Mouse (Mus musculus) small intestine, adult 2 months (tissue): ENCODE measurements at regions not wholly inside any gene's neighbourhood (a gene's known extent, or its start where the extent isn't known, plus 50 kb on each side); places are given as distances from the start of the nearest gene placed in this dataset.
"Not testable (repeated sequence)": the region's sequence is repeated elsewhere in the genome, so short reads cannot be mapped to it uniquely, and the experiment has no call there.

Experiments used
- H3K27ac ChIP-seq: fragments of 200-500 bp; 2 replicates; pipeline ENCODE4 v1.5.1; 2012; ENCODE audit warnings: low read depth, low read length, control low read depth, inconsistent platforms; ENCODE audit not compliant: insufficient read depth
- H3K27me3 ChIP-seq: fragments of 200-500 bp; 2 replicates; pipeline ENCODE4 v1.6.1; 2012; ENCODE audit warnings: mild to moderate bottlenecking, moderate library complexity, low read length, inconsistent platforms; ENCODE audit not compliant: control insufficient read depth, insufficient read depth
- H3K36me3 ChIP-seq: fragments of 200-500 bp; 2 replicates; pipeline ENCODE4 v1.6.1; 2012; ENCODE audit warnings: mild to moderate bottlenecking, low read length, control low read depth, inconsistent platforms; ENCODE audit not compliant: control insufficient read depth, insufficient read depth
- H3K4me1 ChIP-seq: fragments of 200-500 bp; 2 replicates; pipeline ENCODE4 v1.6.1; 2012; ENCODE audit warnings: low read length, inconsistent platforms, mixed read lengths; ENCODE audit not compliant: control insufficient read depth, insufficient read depth, insufficient read length
- H3K4me3 ChIP-seq: fragments of 200-500 bp; 2 replicates; pipeline ENCODE4 v1.5.1; 2012; ENCODE audit warnings: low read depth, mild to moderate bottlenecking, control low read depth, inconsistent platforms, low read length, moderate library complexity
- CTCF ChIP-seq: fragments of 200-500 bp; IDR thresholded peaks from 2 replicates; pipeline ENCODE4 v1.5.1; 2012; ENCODE audit warnings: low read depth, mild to moderate bottlenecking, control low read depth, inconsistent platforms, low read length, moderate library complexity, mixed read lengths; ENCODE audit not compliant: insufficient replicate concordance, insufficient read length; ENCODE audit errors: extremely low read depth
- POLR2A ChIP-seq: fragments of 200-500 bp; IDR thresholded peaks from 2 replicates; pipeline ENCODE4 v1.6.1; 2012; ENCODE audit warnings: low read depth, mild to moderate bottlenecking, control low read depth, inconsistent platforms, low read length, moderate library complexity
- WGBS: fragments of 180-500 bp; shearing (Covaris S2); methylation state at CpG from one replicate; pipeline ENCODE4 v1.1.7; 2018; 5-methylcytosine and 5-hydroxymethylcytosine counted together

GRCm38 (mm10) chr12:107186361-107186760 lies 302.1 kb upstream of the 3110018I06Rik start:
- Histone ChIP-seq H3K4me1 (no peaks in the 10 kb centered on the region), H3K36me3 (no peaks in the 10 kb centered on the region), H3K27ac (no peak overlapping the region), H3K27me3 (no peaks in the 10 kb centered on the region), H3K4me3 (no peak overlapping the region)
- WGBS: 69% methylated on average over 6 of the region's 6 CpGs
- TF ChIP-seq CTCF: no peak
- no peak for TF ChIP-seq POLR2A

- TF ChIP-seq POLR2A (no peak), CTCF (no peak)
- whole genome bisulfite sequencing: 70% methylated on average over 5 of the region's 5 CpGs
- Histone ChIP-seq H3K4me3 (no peak overlapping the region), H3K36me3 (no peaks in the 10 kb centered on the region), H3K27ac (no peak overlapping the region), H3K27me3 (no peaks in the 10 kb centered on the region), H3K4me1 (no peaks in the 10 kb centered on the region)
Observed at GRCm38 (mm10) chr12:107188055-107188454, 300.4 kb upstream of the 3110018I06Rik start.

- WGBS: 24% methylated on average over 2 of the region's 2 CpGs
- no peak overlapping the region for H3K4me3 ChIP-seq
- H3K27me3 ChIP-seq: no peaks in the 10 kb centered on the region
- H3K27ac ChIP-seq: no peak overlapping the region
- H3K36me3 ChIP-seq: no peaks in the 10 kb centered on the region
- H3K4me1 ChIP-seq: no peaks in the 10 kb centered on the region
- TF ChIP-seq POLR2A (no peak), CTCF (no peak)
Observed at GRCm38 (mm10) chr12:107198389-107199018, 289.9 kb upstream of the 3110018I06Rik start.

GRCm38 (mm10) chr12:107200903-107201302 lies 287.5 kb upstream of the 3110018I06Rik start:
- H3K27me3 ChIP-seq: no peaks in the 10 kb centered on the region
- no peak for TF ChIP-seq CTCF
- TF ChIP-seq POLR2A: no peak
- no peak overlapping the region for H3K27ac ChIP-seq
- H3K4me3 ChIP-seq: no peak overlapping the region
- no peaks in the 10 kb centered on the region for H3K4me1 ChIP-seq
- WGBS: 54% methylated on average over 4 of the region's 4 CpGs
- H3K36me3 ChIP-seq: no peaks in the 10 kb centered on the region

GRCm38 (mm10) chr12:107208826-107209225 lies 279.6 kb upstream of the 3110018I06Rik start:
- WGBS: 60% methylated on average over 6 of the region's 6 CpGs
- not testable (repeated sequence) for H3K4me3 ChIP-seq, H3K4me1 ChIP-seq, H3K27me3 ChIP-seq, H3K27ac ChIP-seq, H3K36me3 ChIP-seq

GRCm38 (mm10) chr12:107212826-107213225 lies 275.6 kb upstream of the 3110018I06Rik start:
- no peaks in the 10 kb centered on the region for H3K4me1 ChIP-seq
- no peaks in the 10 kb centered on the region for H3K27me3 ChIP-seq
- 81% methylated on average over 10 of the region's 10 CpGs for WGBS
- no peaks in the 10 kb centered on the region for H3K36me3 ChIP-seq
- no peak overlapping the region for H3K4me3 ChIP-seq
- H3K27ac ChIP-seq: no peak overlapping the region
- TF ChIP-seq POLR2A (no peak), CTCF (no peak)

GRCm38 (mm10) chr12:107216119-107216518 lies 272.3 kb upstream of the 3110018I06Rik start:
- 55% methylated on average over 8 of the region's 8 CpGs for WGBS

More at GRCm38 (mm10) chr12:107216119-107216518, 272.3 kb upstream of the 3110018I06Rik start:
- no peak overlapping the region for H3K27ac ChIP-seq
- H3K36me3 ChIP-seq: no peaks in the 10 kb centered on the region
- no peaks in the 10 kb centered on the region for H3K27me3 ChIP-seq
- TF ChIP-seq POLR2A (no peak), CTCF (no peak)
- H3K4me3 ChIP-seq: no peak overlapping the region
- H3K4me1 ChIP-seq: no peaks in the 10 kb centered on the region
